Mouse (Mus musculus) forebrain, embryonic 11.5 days (tissue): Measurements from ENCODE around the gene Reep1. TPM values are rescaled to one million over a fixed set of nuclear protein-coding genes. Genes with fewer than 3 reads are reported as not detected.

Experiments
- ATAC-seq: fragments of 200-750 bp; cut with Nextera tagmentation; replicated peaks from 2 replicates; pipeline ENCODE4 v1.8.0; 2017; ENCODE audit warnings: moderate TSS enrichment; ENCODE audit not compliant: low FRiP score
- DNase-seq: peaks from one replicate; pipeline ENCODE4 v3.0.0-alpha.2; 2017; ENCODE audit warnings: low spot score
- H3K27ac ChIP-seq: fragments of 300-500 bp; sonication (generic); 2 replicates; pipeline ENCODE4 v1.5.1; 2014; ENCODE audit warnings: low read depth, low read length
- H3K27me3 ChIP-seq: fragments of 300-500 bp; sonication (generic); 2 replicates; pipeline ENCODE4 v1.6.1; 2014; ENCODE audit warnings: mild to moderate bottlenecking, low read length, mixed read lengths; ENCODE audit not compliant: control insufficient read depth, insufficient read depth
- H3K36me3 ChIP-seq: fragments of 300-500 bp; sonication (generic); 2 replicates; pipeline ENCODE4 v1.6.1; 2014; ENCODE audit warnings: mild to moderate bottlenecking, low read length, moderate library complexity, mixed read lengths; ENCODE audit not compliant: control insufficient read depth, insufficient read depth
- H3K4me1 ChIP-seq: fragments of 300-500 bp; sonication (generic); replicated peaks from 2 replicates; pipeline ENCODE4 v1.6.1; 2014; ENCODE audit warnings: low read length, mixed read lengths; ENCODE audit not compliant: control insufficient read depth, insufficient read depth
- H3K4me2 ChIP-seq: fragments of 300-500 bp; sonication (generic); 2 replicates; pipeline ENCODE4 v1.6.1; 2014; ENCODE audit warnings: low read depth, mild to moderate bottlenecking, low read length, moderate library complexity, mixed read lengths; ENCODE audit not compliant: severe bottlenecking
- H3K4me3 ChIP-seq: fragments of 300-500 bp; sonication (generic); 2 replicates; pipeline ENCODE4 v1.5.1; 2014; ENCODE audit warnings: low read depth, low read length
- H3K9ac ChIP-seq: fragments of 300-500 bp; sonication (generic); 2 replicates; pipeline ENCODE4 v1.6.1; 2014; ENCODE audit warnings: low read length
- H3K9me3 ChIP-seq: fragments of 300-500 bp; sonication (generic); 2 replicates; pipeline ENCODE4 v1.6.1; 2016; ENCODE audit warnings: low read length, mixed read lengths; ENCODE audit not compliant: control insufficient read depth
- WGBS: fragments of 180-500 bp; shearing (Covaris S2); extraction: QIAGEN DNeasy Blood & Tissue Kit; methylation state at CpG from one replicate; pipeline ENCODE4 v1.1.7; 2014; 5-methylcytosine and 5-hydroxymethylcytosine counted together
- polyA plus RNA-seq: library from polyadenylated mRNA; unstranded; fragments of >200 nt; fragmentation: Nextera tagmentation; extraction: Ambion mirVana; gene quantifications from 2 replicates; pipeline ENCODE4 v1.2.1, GENCODE M21; 2014

Gene Reep1
- polyA plus RNA-seq, 1 experiment from 2014 or later = 44.7 TPM

- 77% methylated on average over 5 of the region's 5 CpGs for WGBS
- Histone ChIP-seq H3K27ac (no peak overlapping the region), H3K4me2 (no peak overlapping the region), H3K4me1 (no peaks in the 10 kb centered on the region), H3K9me3 (no peaks in the 10 kb centered on the region), H3K9ac (no peak overlapping the region), H3K36me3 (no peaks in the 10 kb centered on the region), H3K27me3 (no peaks in the 10 kb centered on the region), H3K4me3 (no peak overlapping the region)
- ATAC-seq (no peak), DNase-seq (no peak)
Measured at GRCm38 (mm10) chr6:71778016-71778415, 70.7 kb downstream of the Reep1 start.

GRCm38 (mm10) chr6:71779831-71780230 is 72.5 kb downstream of the Reep1 start:
- Histone ChIP-seq H3K4me1 (no peaks in the 10 kb centered on the region), H3K4me3 (no peak overlapping the region), H3K27me3 (no peaks in the 10 kb centered on the region), H3K9ac (no peak overlapping the region), H3K27ac (no peak overlapping the region), H3K4me2 (no peak overlapping the region), H3K9me3 (no peaks in the 10 kb centered on the region), H3K36me3 (no peaks in the 10 kb centered on the region)
- DNase-seq (no peak), ATAC-seq (no peak)
- 73% methylated on average over 2 of the region's 2 CpGs for WGBS

- Histone ChIP-seq H3K27ac (no peak overlapping the region), H3K9me3 (no peaks in the 10 kb centered on the region), H3K9ac (no peak overlapping the region), H3K4me1 (no peaks in the 10 kb centered on the region), H3K4me3 (no peak overlapping the region), H3K27me3 (no peaks in the 10 kb centered on the region), H3K36me3 (no peaks in the 10 kb centered on the region), H3K4me2 (no peak overlapping the region)
- WGBS = 95% methylated on average over 7 of the region's 7 CpGs
- DNase-seq (no peak), ATAC-seq (no peak)
Measured at GRCm38 (mm10) chr6:71780431-71780830, 73.1 kb downstream of the Reep1 start.

GRCm38 (mm10) chr6:71783165-71783564 is 75.8 kb downstream of the Reep1 start:
- Histone ChIP-seq H3K27ac (no peak overlapping the region), H3K27me3 (no peaks in the 10 kb centered on the region), H3K9ac (no peak overlapping the region), H3K9me3 (no peaks in the 10 kb centered on the region), H3K4me3 (no peak overlapping the region), H3K4me1 (no peaks in the 10 kb centered on the region), H3K36me3 (no peaks in the 10 kb centered on the region), H3K4me2 (no peak overlapping the region)
- no peak for ATAC-seq
- 85% methylated on average over 5 of the region's 5 CpGs for WGBS
- no peak for DNase-seq

- no peak for ATAC-seq
- Histone ChIP-seq H3K27ac (no peak overlapping the region), H3K4me2 (no peak overlapping the region), H3K27me3 (no peaks in the 10 kb centered on the region), H3K36me3 (no peaks in the 10 kb centered on the region), H3K4me1 (no peaks in the 10 kb centered on the region), H3K9me3 (no peaks in the 10 kb centered on the region), H3K9ac (no peak overlapping the region), H3K4me3 (no peak overlapping the region)
- WGBS = 86% methylated on average over 9 of the region's 9 CpGs
- no peak for DNase-seq
Measured at GRCm38 (mm10) chr6:71788348-71788747, 81.0 kb downstream of the Reep1 start.

GRCm38 (mm10) chr6:71791771-71792170 is 84.4 kb downstream of the Reep1 start:
- Histone ChIP-seq H3K27me3 (no peaks in the 10 kb centered on the region), H3K36me3 (no peaks in the 10 kb centered on the region), H3K4me2 (no peak overlapping the region), H3K27ac (no peak overlapping the region), H3K4me1 (no peaks in the 10 kb centered on the region), H3K9me3 (no peaks in the 10 kb centered on the region), H3K9ac (no peak overlapping the region), H3K4me3 (no peak overlapping the region)
- 90% methylated on average over 6 of the region's 6 CpGs for WGBS
- ATAC-seq = no peak
- DNase-seq = no peak

- Histone ChIP-seq H3K27me3 (no peaks in the 10 kb centered on the region), H3K9ac (no peak overlapping the region), H3K27ac (no peak overlapping the region), H3K36me3 (no peaks in the 10 kb centered on the region), H3K9me3 (no peaks in the 10 kb centered on the region), H3K4me1 (no peaks in the 10 kb centered on the region), H3K4me3 (no peak overlapping the region), H3K4me2 (no peak overlapping the region)
- ATAC-seq (no peak), DNase-seq (no peak)
- 92% methylated on average over 3 of the region's 3 CpGs for WGBS
Measured at GRCm38 (mm10) chr6:71799391-71799790, 92.0 kb downstream of the Reep1 start.

GRCm38 (mm10) chr6:71801011-71801713 is 93.8 kb downstream of the Reep1 start:
- H3K27me3 ChIP-seq = no peaks in the 10 kb centered on the region
- no peaks in the 10 kb centered on the region for H3K9me3 ChIP-seq
- H3K9ac ChIP-seq = no peak overlapping the region
- H3K4me3 ChIP-seq = no peak overlapping the region
- ATAC-seq (no peak), DNase-seq (no peak)
- H3K36me3 ChIP-seq = no peaks in the 10 kb centered on the region
- WGBS = 62% methylated on average over 7 of the region's 7 CpGs
- no peak overlapping the region for H3K4me2 ChIP-seq
- H3K27ac ChIP-seq = no peak overlapping the region
- H3K4me1 ChIP-seq = no peaks in the 10 kb centered on the region

- WGBS = 78% methylated on average over 10 of the region's 10 CpGs
- H3K27ac ChIP-seq = no peak overlapping the region
- no peak for ATAC-seq
Measured at GRCm38 (mm10) chr6:71801714-71802094, 94.3 kb downstream of the Reep1 start.

More at GRCm38 (mm10) chr6:71801714-71802094, 94.3 kb downstream of the Reep1 start:
- Histone ChIP-seq H3K27me3 (no peaks in the 10 kb centered on the region), H3K4me1 (no peaks in the 10 kb centered on the region), H3K36me3 (no peaks in the 10 kb centered on the region), H3K4me2 (no peak overlapping the region), H3K9ac (no peak overlapping the region), H3K9me3 (no peaks in the 10 kb centered on the region), H3K4me3 (no peak overlapping the region)
- no peak for DNase-seq
